Mouse (Mus musculus): ENCODE results near the gene Lix1l.
"Not testable (repeated sequence)": the region's sequence is repeated elsewhere in the genome, so short reads cannot be mapped to it uniquely, and the experiment has no call there.

The Lix1l gene

GRCm38 (mm10) chr3:96581771-96582515 is 19.0 kb upstream of the Lix1l start:
- DNase-seq (ENCODE audit: low spot score in 2 of 2), result no peak

- DNase-seq (ENCODE audit: low spot score in 2 of 2), result no peak
Measured at GRCm38 (mm10) chr3:96583386-96583785, 17.6 kb upstream of the Lix1l start.

GRCm38 (mm10) chr3:96590657-96591056 is 10.3 kb upstream of the Lix1l start:
- no peak for DNase-seq (ENCODE audit: low spot score in 2 of 2)

- DNase-seq (ENCODE audit: low spot score in 2 of 2), result no peak
Measured at GRCm38 (mm10) chr3:96593374-96593773, 7.6 kb upstream of the Lix1l start.

DNA sequence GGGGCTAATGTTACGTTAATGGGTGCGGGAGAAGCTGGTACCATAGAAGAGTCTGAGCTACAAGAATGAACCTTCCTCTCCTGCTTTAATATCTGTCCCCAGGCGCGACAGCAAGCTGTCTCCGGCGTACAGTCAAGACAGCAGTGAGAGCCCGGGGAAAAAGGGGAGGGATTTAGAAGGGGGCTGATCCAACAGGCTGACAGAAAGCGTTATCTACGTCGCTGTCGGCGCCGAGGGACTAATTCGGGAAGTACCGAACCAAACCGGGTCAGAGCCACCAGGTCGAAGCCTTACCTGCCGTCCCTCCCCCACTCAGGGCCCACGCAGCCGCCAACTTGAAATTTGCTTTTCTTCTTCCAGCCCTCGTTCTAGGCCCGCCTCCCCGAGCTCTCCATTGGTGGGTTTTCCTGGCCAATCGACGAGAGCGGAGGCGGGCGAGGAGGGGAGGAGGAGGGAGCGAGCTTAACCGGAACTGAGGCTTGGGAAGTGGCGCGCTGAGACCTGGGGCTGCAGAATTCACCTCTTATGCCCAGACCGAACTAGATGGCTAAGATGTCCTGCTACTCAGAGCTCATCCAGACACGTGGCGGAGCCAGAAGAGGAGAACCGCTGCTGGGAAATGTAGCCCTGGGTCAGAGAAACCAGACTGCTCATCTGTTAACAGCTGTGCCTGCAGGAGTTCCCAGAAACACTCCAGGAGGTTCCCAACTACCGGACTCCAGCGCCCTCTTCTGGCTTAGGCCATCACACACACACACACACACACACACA is 7.0 kb upstream of the Lix1l start, which contains the start of gene Polr3gl:
Gene Polr3gl, minus strand, starts transcription at position 392 of the 771 bp plus-strand sequence.
- DNase-seq (ENCODE audit: low spot score in 2 of 2), result peak; percentile 91 to 93

DNA sequence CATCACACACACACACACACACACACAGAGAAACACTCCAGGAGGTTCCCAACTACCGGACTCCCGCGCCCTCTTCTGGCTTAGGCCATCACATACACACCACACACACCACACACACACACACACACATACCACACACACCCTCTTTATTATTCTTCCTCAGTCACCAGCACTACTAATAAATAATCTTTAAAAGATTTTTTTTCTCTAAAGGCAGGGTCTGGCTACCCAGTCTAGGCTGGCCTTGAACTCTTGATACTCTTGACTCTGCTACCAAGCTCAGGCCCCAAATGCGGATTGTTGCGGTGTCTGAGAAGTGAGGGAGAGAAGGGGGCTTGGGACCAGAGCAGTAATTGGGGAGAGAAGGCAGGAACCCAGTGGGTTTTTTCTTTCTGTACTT is 6.1 kb upstream of the Lix1l start:
- no peak for DNase-seq (ENCODE audit: low spot score in 2 of 2)

- DNase-seq (ENCODE audit: low spot score in 2 of 2), result no peak
Measured at GRCm38 (mm10) chr3:96595661-96596060, 5.3 kb upstream of the Lix1l start.

DNA sequence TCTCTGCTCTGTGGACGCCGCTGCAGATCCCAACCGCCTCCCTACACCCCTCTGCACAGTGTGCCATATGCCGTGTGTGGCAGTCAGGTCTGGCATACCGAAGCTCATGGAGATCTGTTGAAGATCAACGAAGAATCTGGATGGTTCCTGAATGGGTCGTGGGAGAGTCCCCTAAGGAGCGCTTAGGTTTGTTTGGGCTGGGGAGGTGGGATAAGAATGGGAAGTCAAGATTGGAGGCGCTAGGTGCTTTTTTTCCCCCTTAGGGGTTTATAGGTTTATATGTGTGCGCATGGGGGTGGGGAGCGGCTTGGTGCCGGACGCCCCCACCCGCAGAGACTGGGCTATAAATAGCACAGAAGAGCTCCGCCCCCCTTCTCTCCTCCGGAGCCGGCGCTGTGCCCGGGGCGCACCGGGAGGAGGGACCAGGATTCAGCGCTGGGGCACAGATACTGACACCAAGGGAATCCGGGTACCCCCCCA is 4.7 kb upstream of the Lix1l start, which contains the start of gene Ankrd34a:
Gene Ankrd34a, plus strand, starts transcription at position 409 of the 480 bp plus-strand sequence.
- peak; percentile 76 for DNase-seq (ENCODE audit: low spot score in 2 of 2)

- DNase-seq (ENCODE audit: low spot score in 2 of 2), result peak in 1 of 2 experiments; percentile 43
Measured at GRCm38 (mm10) chr3:96596855-96597254, 4.1 kb upstream of the Lix1l start.

DNA sequence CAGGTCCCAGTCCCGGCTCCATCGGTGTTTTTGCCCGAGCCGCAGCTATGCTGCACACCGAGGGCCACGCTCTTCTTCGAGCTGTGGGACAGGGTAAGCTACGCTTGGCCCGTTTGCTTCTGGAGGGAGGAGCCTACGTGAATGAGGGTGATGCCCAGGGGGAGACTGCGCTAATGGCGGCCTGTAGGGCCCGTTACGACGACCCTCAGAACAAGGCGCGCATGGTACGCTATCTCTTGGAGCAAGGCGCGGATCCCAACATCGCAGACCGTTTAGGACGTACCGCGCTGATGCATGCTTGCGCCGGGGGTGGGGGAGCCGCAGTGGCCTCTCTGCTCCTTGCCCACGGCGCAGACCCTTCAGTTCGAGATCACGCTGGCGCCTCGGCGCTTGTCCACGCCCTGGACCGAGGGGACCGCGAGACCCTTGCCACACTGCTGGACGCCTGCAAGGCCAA is 3.5 kb upstream of the Lix1l start:
- peak in 1 of 2 experiments; percentile 54 for DNase-seq (ENCODE audit: low spot score in 2 of 2)

DNA sequence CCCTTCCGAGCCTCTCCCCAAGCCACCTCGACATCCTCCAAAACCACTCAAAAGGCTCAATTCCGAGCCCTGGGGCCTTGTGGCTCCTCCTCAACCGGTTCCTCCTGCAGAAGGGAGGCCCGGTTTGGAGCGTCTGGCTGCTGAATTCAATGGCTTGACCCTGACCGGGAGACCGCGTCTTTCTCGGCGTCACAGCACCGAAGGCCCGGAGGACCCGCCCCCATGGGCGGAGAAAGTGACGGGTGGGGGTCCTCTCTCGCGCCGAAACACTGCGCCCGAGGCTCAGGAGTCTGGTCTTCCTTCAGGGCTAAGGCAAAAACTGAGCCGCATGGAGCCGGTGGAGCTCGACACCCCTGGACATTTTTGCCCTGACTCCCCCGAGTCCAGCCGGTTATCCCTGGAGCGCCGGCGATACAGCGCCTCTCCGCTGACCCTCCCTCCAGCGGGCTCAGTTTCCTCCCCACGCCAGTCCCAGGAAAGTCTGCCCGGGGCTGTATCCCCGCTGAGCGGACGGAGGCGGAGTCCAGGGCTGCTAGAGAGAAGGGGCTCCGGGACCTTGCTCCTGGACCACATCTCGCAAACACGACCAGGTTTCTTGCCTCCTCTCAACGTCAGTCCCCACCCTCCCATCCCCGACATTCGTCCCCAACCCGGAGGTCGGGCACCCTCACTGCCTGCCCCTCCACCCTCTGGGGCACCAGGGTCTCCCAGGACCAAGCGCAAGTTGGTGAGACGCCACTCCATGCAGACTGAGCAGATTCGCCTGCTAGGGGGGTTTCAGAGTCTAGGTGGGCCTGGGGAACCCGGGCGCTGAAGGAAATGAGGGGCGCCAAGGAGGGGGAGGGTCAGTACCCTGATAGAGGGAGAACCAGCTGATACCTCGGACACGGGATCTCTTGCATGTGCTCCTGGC is 2.5 kb upstream of the Lix1l start:
- DNase-seq (ENCODE audit: low spot score in 2 of 2), result peak in 1 of 2 experiments; percentile 75

GRCm38 (mm10) chr3:96599069-96599393 is 1.9 kb upstream of the Lix1l start:
- DNase-seq (ENCODE audit: low spot score in 2 of 2), result no peak

DNA sequence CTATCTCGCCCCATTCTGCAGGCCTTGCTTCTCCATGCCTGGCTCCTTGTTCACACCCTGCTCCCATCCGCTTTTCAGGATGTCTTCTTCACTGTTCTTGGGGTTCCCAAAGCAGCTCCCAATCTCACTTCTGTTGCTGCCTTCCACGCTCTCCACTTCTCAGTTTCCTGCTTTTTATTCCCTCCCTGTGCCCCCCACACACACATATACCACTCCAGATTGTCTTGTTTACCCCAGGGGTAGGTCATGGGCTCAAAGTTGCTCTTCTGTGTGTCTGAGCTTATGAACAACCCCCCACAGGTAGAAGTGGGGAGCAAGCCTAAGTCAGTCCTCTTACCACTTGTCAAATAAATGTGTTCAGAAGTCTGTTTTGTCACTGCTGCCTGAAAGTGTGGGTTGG is 1.5 kb upstream of the Lix1l start:
- DNase-seq (ENCODE audit: low spot score in 2 of 2), result no peak

GRCm38 (mm10) chr3:96601251-96601787 is 370 bp downstream of the Lix1l start:
- peak in 1 of 2 experiments; percentile 64 for DNase-seq (ENCODE audit: low spot score in 2 of 2)

GRCm38 (mm10) chr3:96601941-96602703 is 1.2 kb downstream of the Lix1l start:
- no peak for DNase-seq (ENCODE audit: low spot score in 2 of 2)

- no peak for DNase-seq (ENCODE audit: low spot score in 2 of 2)
Measured at GRCm38 (mm10) chr3:96602704-96603084, 1.7 kb downstream of the Lix1l start.

DNA sequence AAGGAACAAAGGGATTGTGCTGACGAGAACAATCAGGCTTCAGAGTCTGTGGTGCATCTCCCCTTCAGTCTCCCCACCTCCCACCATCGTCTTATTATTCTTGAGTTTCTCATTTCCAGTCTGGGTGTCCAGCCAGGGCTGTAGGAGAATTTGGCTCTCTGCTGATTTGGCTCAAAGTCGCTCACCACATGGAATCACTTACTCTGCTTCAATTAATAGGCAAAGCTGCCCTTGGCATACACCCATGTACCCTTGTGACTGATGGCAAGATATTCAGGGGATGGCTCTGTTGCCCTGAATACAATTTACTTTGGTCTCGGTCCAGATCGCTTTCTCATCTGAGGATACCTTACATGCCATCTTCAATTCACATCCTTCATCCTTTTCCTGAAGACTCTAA is 2.4 kb downstream of the Lix1l start:
- no peak for DNase-seq (ENCODE audit: low spot score in 2 of 2)

DNA sequence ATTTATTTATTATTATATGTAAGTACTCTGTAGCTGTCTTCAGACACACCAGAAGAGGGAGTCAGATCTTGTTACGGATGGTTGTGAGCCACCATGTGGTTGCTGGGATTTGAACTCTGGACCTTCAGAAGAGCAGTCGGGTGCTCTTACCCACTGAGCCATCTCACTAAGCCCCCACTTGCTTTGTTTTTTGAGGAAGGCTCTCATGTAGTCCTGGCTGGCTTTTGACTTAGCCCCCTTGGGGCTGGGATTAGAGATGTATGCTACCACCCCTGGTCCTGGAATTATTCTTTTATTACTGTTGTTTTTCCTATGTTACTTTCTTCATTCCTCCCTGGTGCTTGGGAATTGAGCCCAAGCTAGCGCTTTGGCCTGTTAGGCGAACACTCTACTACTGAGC is 5.1 kb downstream of the Lix1l start:
- not testable (repeated sequence) for DNase-seq (ENCODE audit: low spot score in 2 of 2)

- DNase-seq (ENCODE audit: low spot score in 2 of 2), result no peak
Measured at GRCm38 (mm10) chr3:96606618-96607017, 5.7 kb downstream of the Lix1l start.

- no peak for DNase-seq (ENCODE audit: low spot score in 2 of 2)
Measured at GRCm38 (mm10) chr3:96617941-96618340, 17.0 kb downstream of the Lix1l start.

GRCm38 (mm10) chr3:96623201-96623600 is 22.3 kb downstream of the Lix1l start:
- no peak for DNase-seq (ENCODE audit: low spot score in 2 of 2)

Data from frontal cortex, postnatal 10 days (tissue).